Mouse (Mus musculus) kidney, adult 2 months (tissue): ENCODE measurements around the gene Lrrk1. TPM values are rescaled to one million over a fixed set of nuclear protein-coding genes. Genes with fewer than 3 reads are reported as not detected.

Source experiments
- DNase-seq: peaks from one replicate; pipeline ENCODE4 v3.0.0; 2021
- H3K27ac ChIP-seq: fragments of 200-500 bp; 2 replicates; pipeline ENCODE4 v1.5.1; 2012; ENCODE audit warnings: low read depth, low read length, control low read depth, inconsistent platforms; ENCODE audit not compliant: insufficient read depth
- H3K27me3 ChIP-seq: fragments of 200-500 bp; replicated peaks from 2 replicates; pipeline ENCODE4 v1.6.1; 2012; ENCODE audit warnings: mild to moderate bottlenecking, moderate library complexity, low read length, inconsistent platforms; ENCODE audit not compliant: control insufficient read depth, insufficient read depth
- H3K36me3 ChIP-seq: fragments of 200-500 bp; 2 replicates; pipeline ENCODE4 v1.6.1; 2012; ENCODE audit warnings: mild to moderate bottlenecking, moderate library complexity, low read length, inconsistent platforms; ENCODE audit not compliant: control insufficient read depth, insufficient read depth
- H3K4me1 ChIP-seq: fragments of 200-500 bp; 2 replicates; pipeline ENCODE4 v1.6.1; 2011; ENCODE audit warnings: low read length; ENCODE audit not compliant: control insufficient read depth, insufficient read depth
- H3K4me3 ChIP-seq: fragments of 200-500 bp; 2 replicates; pipeline ENCODE4 v1.5.1; 2011; ENCODE audit warnings: mild to moderate bottlenecking, low read depth, low read length, control low read depth; ENCODE audit not compliant: insufficient read depth
- CTCF ChIP-seq: fragments of 200-500 bp; conservative IDR thresholded peaks from 2 replicates; pipeline ENCODE4 v1.5.1; 2011; ENCODE audit warnings: low read depth, mild to moderate bottlenecking, control low read depth, low read length, moderate library complexity, mixed read lengths; ENCODE audit not compliant: insufficient read depth, insufficient read length
- POLR2A ChIP-seq: fragments of 200-500 bp; IDR thresholded peaks from one replicate; pipeline ENCODE4 v1.6.1; 2011; ENCODE audit warnings: low read depth, low read length, control low read depth
- WGBS: fragments of 180-500 bp; shearing (Covaris S2); methylation state at CpG from one replicate; pipeline ENCODE4 v1.1.7; 2018; 5-methylcytosine and 5-hydroxymethylcytosine counted together
- polyA plus RNA-seq: library from polyadenylated mRNA; depleted of rRNA; stranded (reverse); fragments of >200 nt; gene quantifications from 2 replicates; pipeline ENCODE4 v1.2.3, GENCODE M21; 2012; rRNA removed

Lrrk1 gene
- 17.3 and 22.3 TPM in 2 replicates for polyA plus RNA-seq

GRCm38 (mm10) chr7:66387813-66388521 lies at the start of gene Lrrk1:
Lrrk1 (minus strand) TSS chr7:66388350.
- WGBS = under 1% methylated on average over 70 of the region's 70 CpGs
- Histone ChIP-seq H3K27me3 (no peaks in the 10 kb centered on the region), H3K27ac (peak within 1 kb of the TSS; percentile 77), H3K4me1 (peaks cover 13% of the 10 kb centered on the region; the same call in 1 of the 2 replicates), H3K36me3 (no peaks in the 10 kb centered on the region), H3K4me3 (peak within 1 kb of the TSS; percentile 71)
- TF ChIP-seq POLR2A (no peak), CTCF (0 out of 2 replicates have a peak, but pooled peaks have one; percentile 35)
- DNase-seq = peak; percentile 72

- Histone ChIP-seq H3K36me3 (no peaks in the 10 kb centered on the region), H3K27me3 (no peaks in the 10 kb centered on the region), H3K4me1 (peaks cover 3% of the 10 kb centered on the region; the same call in 1 of the 2 replicates), H3K27ac (no peak overlapping the region), H3K4me3 (no peak overlapping the region)
- peak; percentile 65 for DNase-seq
- 28% methylated on average over 10 of the region's 10 CpGs for WGBS
- TF ChIP-seq CTCF (peak; percentile 89), POLR2A (no peak)
Measured at GRCm38 (mm10) chr7:66434453-66434935, 46.3 kb upstream of the Lrrk1 start.

DNA sequence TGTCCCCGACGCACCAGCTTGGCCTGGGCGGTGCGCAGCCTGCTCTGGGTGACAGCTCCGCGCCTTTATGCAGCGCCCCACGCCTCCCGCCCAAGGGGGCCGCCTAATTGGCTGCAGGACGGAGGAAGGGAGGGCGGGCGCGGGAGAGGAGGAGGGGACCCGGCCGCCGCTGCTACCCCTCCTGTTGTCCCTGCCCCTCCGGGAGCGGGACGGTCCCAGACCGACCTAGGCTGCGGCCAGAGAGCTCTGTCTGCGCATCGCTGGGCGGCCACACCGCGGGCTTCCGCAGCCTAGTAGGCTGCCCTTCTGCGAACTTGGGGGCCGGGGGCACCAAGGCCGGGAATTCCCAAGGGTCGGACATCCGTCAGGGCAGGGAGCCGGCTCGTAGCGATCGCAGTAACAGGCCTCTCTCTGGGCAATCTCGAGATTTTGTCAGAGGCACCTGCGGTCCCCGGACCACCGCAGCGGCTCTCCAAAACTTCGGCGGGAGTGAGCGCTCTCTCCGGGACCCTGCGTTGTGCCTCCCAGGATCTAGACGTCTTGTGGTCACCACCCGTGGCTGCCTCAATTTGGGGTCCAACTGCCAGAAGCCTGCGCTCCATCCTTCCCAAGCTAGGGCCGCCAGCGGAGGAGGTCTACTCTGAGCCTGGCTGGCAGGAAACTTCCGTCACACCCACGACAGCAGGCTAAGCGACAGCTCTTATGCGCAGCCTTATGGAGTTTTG lies 39.4 kb upstream of the Lrrk1 start, which contains the start of gene Aldh1a3:
Aldh1a3 (minus strand) TSS at position 81 of the 725 bp plus-strand sequence.
- 2% methylated on average over 56 of the region's 56 CpGs for WGBS
- Histone ChIP-seq H3K27me3 (no peaks in the 10 kb centered on the region), H3K4me3 (peak within 1 kb of the TSS; percentile 39), H3K27ac (no peak within 1 kb of the TSS), H3K36me3 (no peaks in the 10 kb centered on the region), H3K4me1 (no peaks in the 10 kb centered on the region)
- peak; percentile 47 for DNase-seq
- TF ChIP-seq CTCF (no peak), POLR2A (no peak)

- Histone ChIP-seq H3K27me3 (no peaks in the 10 kb centered on the region), H3K4me3 (peak overlapping the region; percentile 39), H3K4me1 (no peaks in the 10 kb centered on the region), H3K36me3 (no peaks in the 10 kb centered on the region), H3K27ac (no peak overlapping the region)
- WGBS = 4% methylated on average over 23 of the region's 23 CpGs
- DNase-seq = no peak
- TF ChIP-seq POLR2A = no peak
Measured at GRCm38 (mm10) chr7:66427053-66427436, 38.9 kb upstream of the Lrrk1 start.

GRCm38 (mm10) chr7:66421903-66422302 lies 33.8 kb upstream of the Lrrk1 start:
- no peak overlapping the region for H3K27ac ChIP-seq
- no peaks in the 10 kb centered on the region for H3K27me3 ChIP-seq
- no peak overlapping the region for H3K4me3 ChIP-seq
- TF ChIP-seq POLR2A (no peak), CTCF (no peak)
- no peaks in the 10 kb centered on the region for H3K36me3 ChIP-seq
- DNase-seq = no peak
- 68% methylated on average over 8 of the region's 8 CpGs for WGBS
- no peaks in the 10 kb centered on the region for H3K4me1 ChIP-seq

- H3K27me3 ChIP-seq = no peaks in the 10 kb centered on the region
- no peaks in the 10 kb centered on the region for H3K4me1 ChIP-seq
- no peak overlapping the region for H3K27ac ChIP-seq
- H3K36me3 ChIP-seq = no peaks in the 10 kb centered on the region
- H3K4me3 ChIP-seq = no peak overlapping the region
- TF ChIP-seq POLR2A (no peak), CTCF (no peak)
- DNase-seq = no peak
- 64% methylated on average over 12 of the region's 12 CpGs for WGBS
Measured at GRCm38 (mm10) chr7:66418981-66419380, 30.8 kb upstream of the Lrrk1 start.

GRCm38 (mm10) chr7:66416829-66417228 lies 28.7 kb upstream of the Lrrk1 start:
- DNase-seq = peak; percentile 18
- TF ChIP-seq CTCF = no peak
- H3K4me3 ChIP-seq = no peak overlapping the region
- no peaks in the 10 kb centered on the region for H3K36me3 ChIP-seq
- 68% methylated on average over 4 of the region's 4 CpGs for WGBS
- H3K4me1 ChIP-seq = no peaks in the 10 kb centered on the region
- no peak overlapping the region for H3K27ac ChIP-seq
- no peaks in the 10 kb centered on the region for H3K27me3 ChIP-seq
